Mouse (Mus musculus): ENCODE measurements around the gene Cfap65.
A peak's percentile ranks its signal among the peaks of the same experiment; 100 is the strongest.

The Cfap65 gene

GRCm38 (mm10) chr1:74935402-74935801, at the start of gene Cfap65:
TSS of gene Cfap65 (minus strand) at chr1:74935599.
- no peak for DNase-seq

- no peak for DNase-seq
Observed at GRCm38 (mm10) chr1:74977001-74977400, 41.6 kb upstream of the Cfap65 start.

- DNase-seq, result no peak
Observed at GRCm38 (mm10) chr1:74975936-74976335, 40.5 kb upstream of the Cfap65 start.

- DNase-seq, result no peak
Observed at GRCm38 (mm10) chr1:74973590-74973989, 38.2 kb upstream of the Cfap65 start.

GRCm38 (mm10) chr1:74971353-74972050, 36.1 kb upstream of the Cfap65 start:
- no peak for DNase-seq

- DNase-seq, result no peak
Observed at GRCm38 (mm10) chr1:74967962-74968580, 32.7 kb upstream of the Cfap65 start.

- peak in 1 of 2 experiments; percentile 65 for DNase-seq
Observed at GRCm38 (mm10) chr1:74964494-74965215, 29.3 kb upstream of the Cfap65 start.

- DNase-seq, result no peak
Observed at GRCm38 (mm10) chr1:74962853-74963227, 27.4 kb upstream of the Cfap65 start.

GRCm38 (mm10) chr1:74962126-74962852, 26.9 kb upstream of the Cfap65 start:
- DNase-seq, result no peak

GRCm38 (mm10) chr1:74961722-74962121, 26.3 kb upstream of the Cfap65 start:
- no peak for DNase-seq

GRCm38 (mm10) chr1:74960059-74960458, 24.7 kb upstream of the Cfap65 start:
- no peak for DNase-seq

- DNase-seq, result no peak
Observed at GRCm38 (mm10) chr1:74951556-74952210, 16.3 kb upstream of the Cfap65 start, which contains the start of gene Ihh. TSS of gene Ihh (minus strand) at chr1:74951672.

GRCm38 (mm10) chr1:74950576-74951490, 15.4 kb upstream of the Cfap65 start:
- DNase-seq, result no peak

- no peak for DNase-seq
Observed at GRCm38 (mm10) chr1:74950066-74950465, 14.7 kb upstream of the Cfap65 start.

- DNase-seq, result no peak
Observed at GRCm38 (mm10) chr1:74949666-74950050, 14.3 kb upstream of the Cfap65 start.

GRCm38 (mm10) chr1:74948784-74949665, 13.6 kb upstream of the Cfap65 start:
- DNase-seq, result peak in 1 of 2 experiments; percentile 60

GRCm38 (mm10) chr1:74947986-74948670, 12.7 kb upstream of the Cfap65 start:
- no peak for DNase-seq

- DNase-seq, result no peak
Observed at GRCm38 (mm10) chr1:74941651-74942360, 6.4 kb upstream of the Cfap65 start.

GRCm38 (mm10) chr1:74939762-74940161, 4.4 kb upstream of the Cfap65 start:
- DNase-seq, result no peak
